Mouse (Mus musculus) G1E (cell line): Measurements from ENCODE around the gene Lrrc3c. TPM values are rescaled to one million over a fixed set of nuclear protein-coding genes. Genes with fewer than 3 reads are reported as not detected.
A peak's percentile ranks its signal among the peaks of the same experiment; 100 is the strongest.

Source experiments
- ATAC-seq: 2 replicates; pipeline ENCODE4 v1.8.0; 2016; ENCODE audit warnings: mild to moderate bottlenecking; ENCODE audit not compliant: insufficient number of reproducible peaks, poor library complexity, low FRiP score, severe bottlenecking; ENCODE audit errors: extremely low read depth
- DNase-seq: peaks from one replicate; pipeline ENCODE4 v3.0.0; 2012; ENCODE audit warnings: low spot score
- H3K27me3 ChIP-seq: 2 replicates; pipeline ENCODE4 v1.6.1; 2012; ENCODE audit warnings: mild to moderate bottlenecking, low read length, inconsistent platforms; ENCODE audit not compliant: insufficient read depth
- H3K36me3 ChIP-seq: replicated peaks from 2 replicates; pipeline ENCODE3; 2012; ENCODE audit warnings: mild to moderate bottlenecking, inconsistent platforms
- H3K4me1 ChIP-seq: 2 replicates; pipeline ENCODE4 v1.6.1; 2012; ENCODE audit warnings: low read depth, low read length, inconsistent platforms, mixed read lengths; ENCODE audit not compliant: insufficient read depth
- H3K4me3 ChIP-seq: 2 replicates; pipeline ENCODE4 v1.5.1; 2012; ENCODE audit warnings: low read depth, mild to moderate bottlenecking, inconsistent platforms, low read length, moderate library complexity, mixed read lengths
- H3K9me3 ChIP-seq: replicated peaks from 2 replicates; pipeline ENCODE4 v1.6.1; 2012; ENCODE audit warnings: inconsistent platforms
- CTCF ChIP-seq: IDR thresholded peaks from 2 replicates; pipeline ENCODE4 v1.5.1; 2012; ENCODE audit warnings: low read depth, low read length, inconsistent platforms, mixed read lengths
- GATA1 ChIP-seq: IDR thresholded peaks from 2 replicates; pipeline ENCODE4 v1.6.1; 2012; ENCODE audit warnings: borderline replicate concordance, low read length, inconsistent platforms, mixed read lengths
- GATA2 ChIP-seq: IDR thresholded peaks from 2 replicates; pipeline ENCODE4 v1.6.1; 2012; ENCODE audit warnings: low read depth, low read length, inconsistent platforms, borderline replicate concordance
- POLR2AphosphoS5 ChIP-seq: IDR thresholded peaks from 2 replicates; pipeline ENCODE4 v1.6.1; 2012; ENCODE audit warnings: low read depth, low read length, inconsistent platforms; ENCODE audit not compliant: insufficient replicate concordance
- TAL1 ChIP-seq: conservative IDR thresholded peaks from 2 replicates; pipeline ENCODE4 v1.6.1; 2012; ENCODE audit warnings: low read depth, low read length, inconsistent platforms, mixed read lengths
- polyA plus RNA-seq: library from polyadenylated mRNA; stranded (reverse); fragments of >175 nt; gene quantifications from 2 replicates; pipeline ENCODE4 v1.2.3, GENCODE M21; 2012
- total RNA-seq, 2 experiments: library from RNA; stranded (forward) in 1 of 2; stranded (reverse) in 1 of 2; fragments of 200-1000 nt in 1 of 2; fragments of >200 nt in 1 of 2; fragmentation: Nextera tagmentation in 1 of 2; gene quantifications; 2 replicates each; pipeline ENCODE4 v1.2.3; 2014 to 2017

Lrrc3c gene
- total and polyA plus RNA-seq, 3 experiments, result not detected

- peaks cover 60% of the 10 kb centered on the region for H3K36me3 ChIP-seq
- no peaks in the 10 kb centered on the region for H3K9me3 ChIP-seq
- peaks cover 81% of the 10 kb centered on the region for H3K4me1 ChIP-seq
- no peak for TF ChIP-seq TAL1
- no peak for TF ChIP-seq CTCF
- no peak for TF ChIP-seq GATA2
- ATAC-seq, result peak; percentile 46
- DNase-seq, result peak; percentile 49
- peak overlapping the region; percentile 67; the same call in 1 of the 2 replicates for H3K4me3 ChIP-seq
- peaks cover 2% of the 10 kb centered on the region; the same call in 1 of the 2 replicates for H3K27me3 ChIP-seq
Observed at GRCm38 (mm10) chr11:98581286-98582029, 16.6 kb upstream of the Lrrc3c start.

GRCm38 (mm10) chr11:98582030-98582388 lies 16.1 kb upstream of the Lrrc3c start:
- DNase-seq (peak; percentile 47), ATAC-seq (no peak; the same call in 1 of the 2 replicates)
- H3K9me3 ChIP-seq, result no peaks in the 10 kb centered on the region
- H3K27me3 ChIP-seq, result no peaks in the 10 kb centered on the region
- peaks cover 81% of the 10 kb centered on the region for H3K4me1 ChIP-seq
- H3K4me3 ChIP-seq, result peak overlapping the region; percentile 67; the same call in 1 of the 2 replicates
- peaks cover 60% of the 10 kb centered on the region for H3K36me3 ChIP-seq
- TF ChIP-seq GATA2 (no peak), GATA1 (no peak), POLR2AphosphoS5 (no peak), TAL1 (no peak), CTCF (no peak)

DNA sequence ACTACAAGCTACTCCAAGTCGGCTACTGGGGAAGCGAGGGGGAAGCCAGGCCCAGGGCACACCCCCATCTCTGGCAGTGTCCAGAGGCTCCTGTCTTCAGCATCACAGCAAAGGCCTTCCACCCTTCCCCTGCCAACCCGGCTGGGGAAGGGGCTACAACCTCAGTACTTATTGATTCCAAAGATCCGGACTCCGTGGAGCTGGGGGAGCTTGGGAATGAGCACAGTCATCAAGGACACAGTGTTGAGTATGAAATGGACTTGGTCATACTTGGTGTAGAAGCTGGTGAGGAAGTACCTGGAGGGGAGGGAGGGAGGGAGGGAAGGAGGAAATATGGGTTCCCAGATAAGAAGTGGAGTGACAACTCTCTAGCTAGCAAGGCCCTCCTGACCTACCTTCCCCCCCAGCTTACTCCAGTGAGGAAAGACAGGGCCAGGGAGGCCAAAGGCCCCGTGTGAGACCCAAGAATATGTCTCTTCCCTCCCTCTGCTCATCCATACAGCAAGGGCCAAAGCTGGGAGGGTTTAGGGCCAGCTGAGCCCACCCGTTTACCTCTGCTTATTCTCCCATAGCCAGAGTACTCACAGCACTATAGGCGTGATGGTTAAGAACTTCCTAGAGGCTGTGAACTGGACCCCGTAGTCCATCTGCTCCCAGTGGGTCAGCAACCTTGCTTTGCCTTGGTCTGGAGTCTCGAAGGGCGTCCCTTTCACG lies 15.4 kb upstream of the Lrrc3c start:
- ATAC-seq (peak; percentile 36; the same call in 1 of the 2 replicates), DNase-seq (peak; percentile 87)
- Histone ChIP-seq H3K9me3 (no peaks in the 10 kb centered on the region), H3K27me3 (no peaks in the 10 kb centered on the region), H3K36me3 (peaks cover 60% of the 10 kb centered on the region), H3K4me3 (peak overlapping the region; percentile 67; the same call in 1 of the 2 replicates), H3K4me1 (peaks cover 86% of the 10 kb centered on the region)
- TF ChIP-seq TAL1 (peak; percentile 53; the same call in 1 of the 2 replicates), POLR2AphosphoS5 (no peak), CTCF (no peak)

GRCm38 (mm10) chr11:98583265-98583552 lies 14.9 kb upstream of the Lrrc3c start:
- Histone ChIP-seq H3K9me3 (no peaks in the 10 kb centered on the region), H3K27me3 (no peaks in the 10 kb centered on the region), H3K4me1 (peaks cover 90% of the 10 kb centered on the region), H3K4me3 (peak overlapping the region; percentile 67; the same call in 1 of the 2 replicates), H3K36me3 (peaks cover 60% of the 10 kb centered on the region)
- DNase-seq (peak; percentile 58), ATAC-seq (no peak)
- TF ChIP-seq TAL1, result peak; percentile 64
- TF ChIP-seq POLR2AphosphoS5, result no peak

- ATAC-seq, result no peak
- Histone ChIP-seq H3K4me3 (peak overlapping the region; percentile 67; the same call in 1 of the 2 replicates), H3K4me1 (peaks cover 90% of the 10 kb centered on the region), H3K36me3 (peaks cover 60% of the 10 kb centered on the region), H3K27me3 (no peaks in the 10 kb centered on the region), H3K9me3 (no peaks in the 10 kb centered on the region)
- DNase-seq, result peak; percentile 63
- TF ChIP-seq GATA2 (no peak), POLR2AphosphoS5 (no peak), GATA1 (no peak), TAL1 (no peak), CTCF (peak; percentile 13; the same call in 1 of the 2 replicates)
Observed at GRCm38 (mm10) chr11:98583571-98583970, 14.5 kb upstream of the Lrrc3c start.

DNA sequence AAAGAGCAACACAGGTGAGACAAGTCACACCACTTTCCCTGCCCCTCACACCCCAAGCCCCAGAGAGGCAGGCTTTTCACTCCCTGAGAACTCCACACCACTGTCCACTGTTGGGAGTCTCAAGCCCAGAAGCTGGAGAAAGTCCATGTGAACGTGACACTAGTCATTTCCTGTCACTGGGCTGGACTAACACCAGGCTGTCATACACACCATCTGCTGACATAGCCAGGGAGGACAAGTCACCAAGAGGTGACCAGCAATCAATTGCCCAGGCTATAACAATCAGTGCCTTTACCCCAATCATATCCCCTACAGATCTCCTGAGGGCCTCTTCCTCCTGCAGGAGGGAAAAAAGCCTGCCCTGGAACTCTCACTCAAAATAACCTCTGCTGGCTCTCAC lies 13.9 kb upstream of the Lrrc3c start:
- peak overlapping the region; percentile 58; the same call in 1 of the 2 replicates for H3K4me3 ChIP-seq
- peaks cover 93% of the 10 kb centered on the region for H3K4me1 ChIP-seq
- no peak for DNase-seq
- H3K36me3 ChIP-seq, result peaks cover 60% of the 10 kb centered on the region
- ATAC-seq, result no peak
- H3K27me3 ChIP-seq, result no peaks in the 10 kb centered on the region
- no peak for TF ChIP-seq CTCF
- TF ChIP-seq POLR2AphosphoS5, result no peak
- TF ChIP-seq GATA2, result no peak
- no peak for TF ChIP-seq TAL1
- no peak for TF ChIP-seq GATA1
- no peaks in the 10 kb centered on the region for H3K9me3 ChIP-seq
